Mouse (Mus musculus) olfactory bulb, adult 2 months (tissue): ENCODE results near the gene Atp5d. TPM values are rescaled to one million over a fixed set of nuclear protein-coding genes. Genes with fewer than 3 reads are reported as not detected.

ENCODE experiments used
- H3K27ac ChIP-seq: fragments of 200-500 bp; 2 replicates; pipeline ENCODE4 v1.5.1; 2012; ENCODE audit warnings: low read depth, low read length; ENCODE audit not compliant: insufficient read depth
- H3K4me1 ChIP-seq: fragments of 200-500 bp; 2 replicates; pipeline ENCODE4 v1.6.1; 2012; ENCODE audit warnings: low read length; ENCODE audit not compliant: control insufficient read depth, insufficient read depth
- H3K4me3 ChIP-seq: fragments of 200-500 bp; 2 replicates; pipeline ENCODE4 v1.5.1; 2012; ENCODE audit warnings: mild to moderate bottlenecking, low read depth, low read length, moderate library complexity; ENCODE audit not compliant: insufficient read depth
- CTCF ChIP-seq: fragments of 200-500 bp; IDR thresholded peaks from 2 replicates; pipeline ENCODE4 v1.5.1; 2012; ENCODE audit warnings: low read depth, mild to moderate bottlenecking, low read length, moderate library complexity; ENCODE audit not compliant: insufficient read depth
- POLR2A ChIP-seq: fragments of 200-500 bp; IDR thresholded peaks from 2 replicates; pipeline ENCODE4 v1.6.1; 2012; ENCODE audit warnings: mild to moderate bottlenecking, low read depth, low read length, moderate library complexity; ENCODE audit not compliant: insufficient read depth
- WGBS: fragments of 180-500 bp; shearing (Covaris S2); methylation state at CpG from one replicate; pipeline ENCODE4 v1.1.7; 2018; 5-methylcytosine and 5-hydroxymethylcytosine counted together
- polyA plus RNA-seq: library from polyadenylated mRNA; stranded (reverse); fragments of >200 nt; gene quantifications from 2 replicates; pipeline ENCODE4 v1.2.4, GENCODE M21; 2012; ENCODE audit warnings: low replicate concordance; ENCODE audit not compliant: missing spikeins, insufficient read depth, insufficient read length

Atp5d gene
- polyA plus RNA-seq, 1 experiment = not detected

GRCm38 (mm10) chr10:80102216-80102915, 36.1 kb upstream of the Atp5d start:
- peaks cover 22% of the 10 kb centered on the region for H3K4me1 ChIP-seq
- H3K27ac ChIP-seq = peak overlapping the region; percentile 47; the same call in 1 of the 2 replicates
- WGBS = under 1% methylated on average over 58 of the region's 59 CpGs
- peak overlapping the region; percentile 73 for H3K4me3 ChIP-seq
- no peak for TF ChIP-seq CTCF
- TF ChIP-seq POLR2A = peak; percentile 83

GRCm38 (mm10) chr10:80103032-80103431, 35.4 kb upstream of the Atp5d start:
- WGBS = 86% methylated on average over 2 of the region's 2 CpGs
- Histone ChIP-seq H3K27ac (peak overlapping the region; percentile 47; the same call in 1 of the 2 replicates), H3K4me1 (peaks cover 19% of the 10 kb centered on the region), H3K4me3 (no peak overlapping the region)
- no peak for TF ChIP-seq CTCF
- TF ChIP-seq POLR2A = no peak

- Histone ChIP-seq H3K27ac (no peak overlapping the region), H3K4me3 (no peak overlapping the region), H3K4me1 (peaks cover 19% of the 10 kb centered on the region)
- WGBS = 75% methylated on average over 3 of the region's 3 CpGs
- TF ChIP-seq CTCF = no peak
- TF ChIP-seq POLR2A = no peak
Measured at GRCm38 (mm10) chr10:80104181-80104580, 34.3 kb upstream of the Atp5d start.

- peaks cover 15% of the 10 kb centered on the region for H3K4me1 ChIP-seq
Measured at GRCm38 (mm10) chr10:80105460-80105859, 33.0 kb upstream of the Atp5d start, which contains the start of gene Sbno2. TSS of gene Sbno2 (minus strand) at chr10:80105571.

GRCm38 (mm10) chr10:80105926-80106325, 32.5 kb upstream of the Atp5d start:
- WGBS = 77% methylated on average over 5 of the region's 5 CpGs
- Histone ChIP-seq H3K27ac (no peak overlapping the region), H3K4me1 (peaks cover 11% of the 10 kb centered on the region), H3K4me3 (no peak overlapping the region)
- no peak for TF ChIP-seq POLR2A
- no peak for TF ChIP-seq CTCF

More at GRCm38 (mm10) chr10:80105460-80105859, 33.0 kb upstream of the Atp5d start, which contains the start of gene Sbno2:
- TF ChIP-seq POLR2A (no peak), CTCF (no peak)
- Histone ChIP-seq H3K4me3 (no peak within 1 kb of the TSS), H3K27ac (no peak within 1 kb of the TSS)
- WGBS = 75% methylated on average over 5 of the region's 5 CpGs

- TF ChIP-seq CTCF (no peak), POLR2A (no peak)
- Histone ChIP-seq H3K4me1 (0 out of 2 replicates have a peak, but pooled peaks cover 1% of the 10 kb centered on the region), H3K27ac (no peak overlapping the region), H3K4me3 (no peak overlapping the region)
- 71% methylated on average over 6 of the region's 6 CpGs for WGBS
Measured at GRCm38 (mm10) chr10:80107678-80108077, 30.8 kb upstream of the Atp5d start.

GRCm38 (mm10) chr10:80114341-80115284, 23.8 kb upstream of the Atp5d start:
- WGBS = 5% methylated on average over 27 of the region's 27 CpGs
- Histone ChIP-seq H3K4me3 (peak overlapping the region; percentile 54), H3K4me1 (peaks cover 28% of the 10 kb centered on the region), H3K27ac (peak overlapping the region; percentile 37)
- peak; percentile 67; the same call in 1 of the 2 replicates for TF ChIP-seq CTCF
- no peak for TF ChIP-seq POLR2A

- WGBS = under 1% methylated on average over 70 of the region's 70 CpGs
- TF ChIP-seq CTCF = no peak
- TF ChIP-seq POLR2A = peak; percentile 61
Measured at GRCm38 (mm10) chr10:80115290-80115943, 23.0 kb upstream of the Atp5d start, which contains the start of gene Stk11. TSS of gene Stk11 (plus strand) at chr10:80115803.

GRCm38 (mm10) chr10:80115944-80116335, 22.5 kb upstream of the Atp5d start:
- TF ChIP-seq CTCF (no peak), POLR2A (no peak)
- H3K27ac ChIP-seq = peak overlapping the region; percentile 3; the same call in 1 of the 2 replicates
- H3K4me3 ChIP-seq = peak overlapping the region; percentile 74
- WGBS = under 1% methylated on average over 63 of the region's 63 CpGs
- peaks cover 33% of the 10 kb centered on the region for H3K4me1 ChIP-seq

More at GRCm38 (mm10) chr10:80115290-80115943, 23.0 kb upstream of the Atp5d start, which contains the start of gene Stk11:
- Histone ChIP-seq H3K4me1 (peaks cover 33% of the 10 kb centered on the region), H3K4me3 (peak within 1 kb of the TSS; percentile 74), H3K27ac (peak within 1 kb of the TSS; percentile 37)
